Mouse (Mus musculus) heart, postnatal 10 days (tissue): ENCODE results near the gene Ttc9b. TPM values are rescaled to one million over a fixed set of nuclear protein-coding genes. Genes with fewer than 3 reads are reported as not detected.
A peak's percentile ranks its signal among the peaks of the same experiment; 100 is the strongest.

ENCODE experiments used
- DNase-seq, 2 experiments: peaks; one replicate each; pipeline ENCODE4 v3.0.0; 2021
- intact Hi-C: fragments of 180-260 bp; cut with DNase I; formaldehyde crosslinking; loops from one replicate; pipeline ENCODE4 v1.15.1; 2025
- total RNA-seq, 2 experiments: library from RNA; stranded (reverse); gene quantifications; 2 replicates each; pipeline ENCODE4 v1.2.3; 2021

Ttc9b gene
- total RNA-seq, 2 experiments from 2014 or later: not detected

DNA sequence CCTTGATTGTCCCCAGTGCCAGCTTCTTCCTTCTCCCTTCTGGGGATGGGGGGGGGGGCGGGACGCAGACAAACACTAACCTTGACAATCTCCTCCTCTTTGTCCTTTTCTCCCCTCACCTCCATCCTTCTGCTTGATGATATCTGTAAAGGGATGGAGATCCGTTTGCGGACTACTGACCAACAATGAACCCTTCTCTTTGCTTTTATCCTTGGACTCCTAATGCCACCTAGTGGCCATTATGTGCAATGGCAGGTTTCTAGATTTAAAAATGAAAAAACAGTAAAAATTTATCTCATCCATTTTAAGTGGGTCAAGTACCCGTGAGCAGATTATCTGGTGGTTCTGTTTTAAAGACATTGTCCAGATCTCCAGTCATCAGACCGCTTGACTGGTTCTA is 32.0 kb downstream of the Ttc9b start:
- peak in 1 of 2 experiments; percentile 32 for DNase-seq
- intact Hi-C loops: loop anchor here (1.0 to 5.0 kb wide), 4 partner anchors 34 to 349 kb away; partner anchors contain the start of genes Akt2 and Ltbp4

DNA sequence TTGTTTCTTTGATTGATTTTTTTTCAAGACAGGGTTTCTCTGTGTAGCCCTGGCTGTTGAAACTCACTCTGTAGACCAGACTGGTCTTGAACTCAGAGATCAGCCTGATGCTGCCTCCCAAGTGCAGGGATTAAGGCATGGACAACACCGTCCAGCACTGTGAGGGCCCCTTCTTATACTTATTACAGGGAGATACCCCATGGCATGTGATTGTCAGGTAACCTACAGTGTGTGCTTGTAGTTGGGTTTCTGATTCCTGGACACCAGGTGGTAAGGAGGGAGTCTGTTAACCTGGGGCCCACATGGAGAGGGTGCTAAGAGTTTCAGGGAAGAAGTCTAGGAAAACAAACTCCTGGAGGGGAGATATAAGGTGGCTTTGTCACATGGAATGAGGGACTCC is 33.3 kb downstream of the Ttc9b start:
- DNase-seq: no peak
- intact Hi-C loops: loop anchor here (5.0 kb wide), 2 partner anchors 40 to 95 kb away; partner anchors contain the start of gene Akt2

DNA sequence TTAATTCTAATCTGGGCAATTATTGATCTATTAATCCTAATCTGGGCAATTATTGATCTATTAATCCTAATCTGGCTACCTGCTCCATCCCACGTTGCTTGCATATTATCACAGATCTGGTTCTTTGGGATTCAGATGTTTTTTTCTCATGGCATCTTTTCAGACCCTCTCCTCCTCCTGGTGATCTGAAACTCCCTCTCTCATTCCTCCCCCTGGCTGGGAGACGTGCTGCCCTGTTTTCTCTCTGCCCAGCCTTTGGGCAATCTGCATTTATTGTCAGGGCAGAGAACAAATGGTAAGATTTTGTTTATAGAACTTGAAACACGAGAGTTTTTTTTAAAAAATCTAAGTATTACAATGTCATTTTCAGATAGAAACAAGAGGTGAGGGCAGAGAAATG is 34.1 kb downstream of the Ttc9b start:
- intact Hi-C loops: loop anchor here (5.0 kb wide), 2 partner anchors 39 to 96 kb away; partner anchors contain the start of gene Akt2
- DNase-seq: no peak

DNA sequence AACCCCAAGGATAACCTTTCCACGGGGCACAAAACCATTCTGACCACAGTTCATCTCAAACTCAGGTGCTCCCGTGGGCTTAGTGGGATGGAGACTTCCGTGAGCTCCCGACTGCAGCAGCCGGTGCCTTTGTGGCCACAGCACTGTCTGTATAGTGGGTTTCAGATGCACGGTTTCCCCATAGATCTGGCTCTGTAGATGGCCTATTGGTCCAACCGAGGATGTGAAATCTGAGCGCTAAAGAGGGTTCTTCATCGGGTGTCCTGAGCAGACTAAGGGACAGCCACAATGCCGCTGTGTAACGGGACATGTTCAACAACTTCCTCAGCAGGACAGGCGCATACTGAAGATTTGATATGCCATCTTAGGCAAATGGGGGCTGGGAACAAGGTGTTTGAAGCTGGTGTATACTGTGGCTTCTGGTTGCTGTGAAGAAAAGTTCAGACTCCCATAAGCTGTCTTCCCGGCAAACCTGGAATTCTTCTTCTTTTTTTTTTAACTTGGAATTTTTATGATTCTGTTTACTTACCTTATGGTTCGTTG is 34.6 kb downstream of the Ttc9b start:
- intact Hi-C loops: loop anchor here (5.0 kb wide), 2 partner anchors 39 to 96 kb away; partner anchors contain the start of gene Akt2

DNA sequence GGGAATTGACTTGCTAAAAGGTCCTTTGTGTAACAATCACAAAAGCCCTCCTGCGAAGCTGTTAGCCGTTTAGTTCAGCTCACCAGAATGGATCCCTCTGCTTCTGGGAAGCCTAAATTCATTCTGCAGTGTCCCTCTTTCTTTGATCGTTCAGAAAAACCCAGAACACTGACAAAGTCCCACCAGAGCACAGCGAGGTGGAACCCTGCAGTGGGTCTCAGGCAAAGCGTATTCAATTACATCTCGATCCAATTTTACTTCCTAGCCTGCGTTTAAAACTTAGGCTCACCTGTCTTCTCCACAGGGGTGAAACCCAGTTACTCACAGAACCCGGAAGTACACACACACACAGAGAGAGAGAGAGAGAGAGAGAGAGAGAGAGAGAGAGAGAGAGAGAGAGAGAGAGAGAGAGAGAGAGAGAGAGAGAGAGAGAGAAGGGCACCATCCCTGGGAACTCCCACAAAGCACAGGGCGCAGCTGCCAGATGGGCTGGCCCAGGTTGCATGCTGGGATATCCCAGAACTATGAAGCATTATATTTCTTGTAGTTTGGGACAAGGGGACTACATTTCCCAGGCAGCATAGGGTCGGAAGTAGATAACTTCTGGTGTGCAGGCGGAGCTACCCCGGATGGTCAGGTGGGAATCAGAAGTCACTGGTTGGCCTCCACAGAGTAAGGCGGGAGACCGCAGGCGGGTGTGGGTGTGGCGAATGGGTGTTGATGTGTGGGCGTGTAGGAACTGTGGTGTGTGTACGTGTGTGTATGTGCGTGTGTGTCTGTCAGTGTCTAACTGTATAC is 35.3 kb downstream of the Ttc9b start, which contains the start of gene Zfp607b:
Gene Zfp607b, plus strand, starts transcription at position 526 of the 798 bp plus-strand sequence.
- peak; percentile 94 to 95 for DNase-seq
- intact Hi-C loops: loop anchor here (5.0 kb wide), 2 partner anchors 38 to 97 kb away; partner anchors contain the start of gene Akt2

More for the DNA sequence above, 34.6 kb downstream of the Ttc9b start:
- no peak for DNase-seq

DNA sequence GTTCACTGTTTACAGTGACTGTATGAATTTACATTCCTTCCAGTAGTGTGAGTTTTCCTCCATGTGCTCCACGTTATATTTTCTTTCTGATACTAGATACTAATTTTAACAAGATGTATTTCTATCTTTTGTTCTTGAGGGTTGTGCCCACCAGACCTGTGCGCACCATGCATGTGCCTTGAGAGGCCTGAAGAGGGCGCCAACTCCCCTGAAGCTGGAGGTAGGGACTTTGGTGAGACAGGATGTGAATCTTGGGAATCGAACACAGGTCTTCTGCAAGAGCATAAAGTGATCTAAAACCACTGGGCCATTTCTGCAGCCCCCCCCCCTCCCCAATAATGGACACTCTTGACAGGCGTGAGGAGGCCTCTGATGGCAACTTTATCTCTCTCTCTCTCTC is 37.4 kb downstream of the Ttc9b start:
- intact Hi-C loops: loop anchor here (2.0 kb wide), 1 partner anchor 242 kb away; no protein-coding TSS in a partner anchor
- DNase-seq: peak in 1 of 2 experiments; percentile 44

DNA sequence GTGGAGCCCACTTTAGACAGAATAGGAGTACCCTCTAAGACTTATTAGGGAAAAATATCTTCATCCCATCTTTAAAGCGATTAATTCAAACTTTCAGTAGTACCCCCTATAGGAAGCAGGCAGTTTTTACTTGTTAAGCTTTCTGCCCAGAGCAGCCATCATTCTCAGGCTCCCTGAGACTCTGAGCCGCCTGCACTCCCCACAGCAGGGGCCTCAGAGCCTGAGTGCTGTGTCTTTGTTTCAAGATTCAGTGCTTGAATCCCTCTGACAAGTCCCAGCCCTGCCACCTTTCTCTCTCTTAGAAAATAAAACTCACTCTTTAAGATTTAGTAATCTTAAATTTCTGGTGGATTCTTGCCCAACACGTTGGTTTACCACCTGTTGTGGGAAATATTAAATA is 43.0 kb downstream of the Ttc9b start:
- intact Hi-C loops: no loop called here
- no peak for DNase-seq

Other genes with a start within 250 kb of the Ttc9b start
- gene Sptbn4, start 206.2 kb upstream of the Ttc9b start, total RNA-seq: under 1 TPM; 0.74 to 0.87 TPM
- gene Blvrb, start 205.9 kb upstream of the Ttc9b start, total RNA-seq: 10 to 100 TPM; 38.2 to 40.8 TPM
- 10 to 100 TPM in 1 of 2 experiments, 1 to 10 TPM in 1; 9.1 to 10.4 TPM for gene Sertad3, start 180.1 kb upstream of the Ttc9b start, total RNA-seq
- gene Sertad1, start 167.0 kb upstream of the Ttc9b start, total RNA-seq: 10 to 100 TPM; 13.1 to 13.4 TPM
- 1 to 10 TPM; 3.1 to 3.6 TPM for gene Prx, start 154.6 kb upstream of the Ttc9b start, total RNA-seq
- gene Hipk4, start 130.6 kb upstream of the Ttc9b start, total RNA-seq: under 1 TPM; 0.31 to 0.55 TPM
- gene Pld3, start 100.7 kb upstream of the Ttc9b start, total RNA-seq: 10 to 100 TPM; 32.5 to 35.1 TPM
- gene 2310022A10Rik, start 100.7 kb upstream of the Ttc9b start, total RNA-seq: 10 to 100 TPM; 60.3 to 65.0 TPM
- 100 to 1,000 TPM; 171 to 174 TPM for gene Akt2, start 62.4 kb upstream of the Ttc9b start, total RNA-seq
- 10 to 100 TPM; 18.1 to 18.9 TPM for gene Map3k10, start 20.7 kb downstream of the Ttc9b start, total RNA-seq
- gene Zfp607b, start 35.4 kb downstream of the Ttc9b start, total RNA-seq: under 1 TPM; 0.62 to 0.69 TPM
- gene Zfp60, start 77.5 kb downstream of the Ttc9b start, total RNA-seq: 10 to 100 TPM in 1 of 2 experiments, 1 to 10 TPM in 1; 7.4 to 11.2 TPM
- 1 to 10 TPM; 4.8 to 6.7 TPM for gene Zfp626, start 153.3 kb downstream of the Ttc9b start, total RNA-seq
- 1 to 10 TPM; 2.6 to 3.6 TPM for gene Zfp59, start 184.7 kb downstream of the Ttc9b start, total RNA-seq
- 1 to 10 TPM; 3.4 to 5.1 TPM for gene Zfp607a, start 203.6 kb downstream of the Ttc9b start, total RNA-seq